ENCODE assay signal across 8 mouse cellular contexts in genomic region chr1:125911901-125912445, GRCm38 (mm10). TPM values are rescaled to one million over a fixed set of nuclear protein-coding genes. Genes with fewer than 3 reads are reported as not detected.
DNase-seq lines count a peak whose midpoint lies in the region; ATAC-seq lines count a peak whose summit lies in the region.

No protein-coding gene starts in this region.

- H3K27me3 ChIP-seq in embryonic facial prominence, embryonic 14.5 days (replicated peaks; ENCODE audit: control insufficient read depth, insufficient read depth, low read length) = peaks cover 50% of the 10 kb centered on the region
- H3K27me3 ChIP-seq in stomach, embryonic 14.5 days (ENCODE audit: control insufficient read depth, insufficient read depth, low read length) = peaks cover 19% of the 10 kb centered on the region

- H3K27ac ChIP-seq in embryonic facial prominence, embryonic 14.5 days (replicated peaks; ENCODE audit: low read depth, low read length) = no peak overlapping the region
- no peak overlapping the region for H3K27ac ChIP-seq in stomach, embryonic 14.5 days (ENCODE audit: low read length)

- under 1% methylated on average over 30 of the region's 43 CpGs for WGBS in embryonic facial prominence, embryonic 14.5 days
- WGBS in stomach, embryonic 14.5 days = under 1% methylated on average over 42 of the region's 43 CpGs

- H3K4me1 ChIP-seq in embryonic facial prominence, embryonic 14.5 days (ENCODE audit: control insufficient read depth, insufficient read depth, low read length) = peaks cover 21% of the 10 kb centered on the region
- peaks cover 15% of the 10 kb centered on the region; the same call in 1 of the 2 replicates for H3K4me1 ChIP-seq in stomach, embryonic 14.5 days (ENCODE audit: control insufficient read depth, insufficient read depth, low read length)

- no peaks in the 10 kb centered on the region for H3K36me3 ChIP-seq in embryonic facial prominence, embryonic 14.5 days (ENCODE audit: control insufficient read depth, insufficient read depth, low read length)
- no peaks in the 10 kb centered on the region for H3K36me3 ChIP-seq in stomach, embryonic 14.5 days (ENCODE audit: control insufficient read depth, insufficient read depth, low read length)

- intact Hi-C loops in heart, postnatal 36 days (cut with DNase I) = no loop called here

- peak overlapping the region; percentile 60 for H3K9ac ChIP-seq in embryonic facial prominence, embryonic 14.5 days (ENCODE audit: low read depth, low read length)
- no peak overlapping the region for H3K9ac ChIP-seq in stomach, embryonic 14.5 days (replicated peaks; ENCODE audit: low read depth, low read length)

- peak overlapping the region; percentile 54 for H3K4me3 ChIP-seq in embryonic facial prominence, embryonic 14.5 days (ENCODE audit: low read depth, low read length)
- H3K4me3 ChIP-seq in stomach, embryonic 14.5 days (ENCODE audit: low read depth, low read length) = peak overlapping the region; percentile 37

- no peaks in the 10 kb centered on the region for H3K9me3 ChIP-seq in embryonic facial prominence, embryonic 14.5 days (ENCODE audit: control insufficient read depth, low read length)
- no peaks in the 10 kb centered on the region for H3K9me3 ChIP-seq in stomach, embryonic 14.5 days (ENCODE audit: control insufficient read depth, low read depth, low read length)

- peak overlapping the region; percentile 97 for H3K4me2 ChIP-seq in embryonic facial prominence, embryonic 14.5 days (ENCODE audit: low read depth, low read length)
- peak overlapping the region; percentile 98 for H3K4me2 ChIP-seq in stomach, embryonic 14.5 days (replicated peaks; ENCODE audit: low read depth, low read length)

- peak; percentile 33 to 59 for DNase-seq in left cerebral cortex, adult 18-20 months (ENCODE audit: low spot score in 2 of 2)
- DNase-seq in left cerebral cortex, adult 11 months (ENCODE audit: low spot score) = no peak
- peak; percentile 46 for DNase-seq in embryonic facial prominence, embryonic 14.5 days (ENCODE audit: low spot score)
- peak; percentile 4 to 25 for DNase-seq in heart, postnatal 36 days
- peak; percentile 37 to 57 for DNase-seq in left cerebral cortex, adult 8-10 months (ENCODE audit: low spot score in 2 of 2)
- DNase-seq in lung, postnatal 25 days (ENCODE audit: low spot score) = peak; percentile 30
- no peak for DNase-seq in adipocyte (ENCODE audit: low spot score)

- peak; percentile 48 for ATAC-seq in embryonic facial prominence, embryonic 14.5 days (ENCODE audit: low read depth)
- no peak; the same call in none of the 2 replicates for ATAC-seq in stomach, embryonic 14.5 days (ENCODE audit: insufficient number of reproducible peaks, insufficient read depth, low FRiP score, low read depth)

RNA-seq across cellular contexts. Expression of gene Lypd1, which starts 0.9 kb away (rescaled TPM):
- total RNA-seq in left cerebral cortex, adult 18-20 months (2021) = 10 to 100 TPM; 72.3 to 99.1 TPM
- polyA plus RNA-seq in embryonic facial prominence, embryonic 14.5 days (2014; fragmentation: Nextera tagmentation; extraction: Ambion mirVana) = 7.5 and 10.7 TPM in 2 replicates
- total RNA-seq in heart, postnatal 36 days (2021) = under 1 TPM; 0.19 to 0.44 TPM
- total RNA-seq in left cerebral cortex, adult 8-10 months (2022) = 100 to 1,000 TPM in 2 of 4 experiments, 10 to 100 TPM in 2; 82.6 to 113 (median 99.6) TPM
- polyA plus RNA-seq in stomach, embryonic 14.5 days (2014; fragmentation: Nextera tagmentation; extraction: Ambion mirVana) = 1.5 and 2.8 TPM in 2 replicates

Comparison
In these comparisons a context has a peak if more than half of its experiments do, and no peak if none do; other contexts are left out.
1. DNase-seq: peak in left cerebral cortex, adult 18-20 months (2 of 2), embryonic facial prominence, embryonic 14.5 days (single experiment), heart, postnatal 36 days (2 of 2), left cerebral cortex, adult 8-10 months (2 of 2) and lung, postnatal 25 days (single experiment); none in left cerebral cortex, adult 11 months (single experiment) and adipocyte (single experiment).
2. RNA of gene Lypd1, which starts 0.9 kb away (total RNA-seq): 82.6 to 113 TPM in left cerebral cortex, adult 8-10 months and 72.3 to 99.1 TPM in left cerebral cortex, adult 18-20 months; 0.19 to 0.44 TPM in heart, postnatal 36 days; every median in the first group is over 10 times any median in the second.